Mouse (Mus musculus): ENCODE data around the gene Slbp.

Slbp gene

GRCm38 (mm10) chr5:33678244-33678643, 25.9 kb upstream of the Slbp start:
- no peak for DNase-seq

DNA sequence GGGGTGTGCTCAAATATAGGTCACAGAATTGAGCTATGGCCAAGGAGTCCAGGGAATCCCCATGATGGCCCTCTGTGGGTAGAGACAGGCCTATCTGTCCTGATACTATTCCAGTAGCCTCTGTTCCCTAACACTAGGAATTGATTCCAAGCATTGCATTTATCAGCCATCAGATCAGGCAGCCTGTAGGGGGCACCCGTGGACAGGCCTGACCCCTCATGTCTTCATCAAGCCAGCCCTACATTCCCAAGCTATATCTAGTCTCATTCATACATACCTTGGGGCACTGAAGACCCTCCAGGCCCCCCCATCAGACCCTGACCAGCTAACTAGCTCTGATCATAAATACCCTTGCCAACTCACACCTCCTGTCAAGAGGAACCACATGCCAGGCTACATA, 23.6 kb upstream of the Slbp start:
- no peak for DNase-seq

- peak; percentile 92 for DNase-seq
Observed at GRCm38 (mm10) chr5:33674439-33674838, 22.1 kb upstream of the Slbp start.

DNA sequence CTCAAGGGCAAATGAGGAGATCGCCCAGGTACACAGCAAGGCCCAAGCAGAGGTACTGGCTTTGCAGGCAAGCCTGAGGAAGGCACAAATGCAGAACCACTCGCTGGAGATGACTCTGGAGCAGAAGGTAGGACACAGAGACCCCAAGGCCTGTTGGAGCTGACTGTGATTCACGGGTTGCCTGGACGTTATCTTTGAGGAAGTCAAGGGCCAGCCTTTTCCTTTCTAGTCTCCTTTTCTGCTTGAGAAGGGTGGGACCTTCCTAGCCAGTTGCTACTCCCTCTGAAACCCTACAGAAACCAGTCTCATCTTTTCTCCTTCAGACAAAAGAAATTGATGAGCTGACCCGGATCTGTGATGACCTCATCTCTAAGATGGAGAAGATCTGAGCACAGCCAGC, 19.3 kb upstream of the Slbp start:
- no peak for DNase-seq

GRCm38 (mm10) chr5:33668223-33668622, 15.8 kb upstream of the Slbp start:
- DNase-seq: no peak

GRCm38 (mm10) chr5:33658664-33659050, 6.3 kb upstream of the Slbp start:
- DNase-seq: no peak

DNA sequence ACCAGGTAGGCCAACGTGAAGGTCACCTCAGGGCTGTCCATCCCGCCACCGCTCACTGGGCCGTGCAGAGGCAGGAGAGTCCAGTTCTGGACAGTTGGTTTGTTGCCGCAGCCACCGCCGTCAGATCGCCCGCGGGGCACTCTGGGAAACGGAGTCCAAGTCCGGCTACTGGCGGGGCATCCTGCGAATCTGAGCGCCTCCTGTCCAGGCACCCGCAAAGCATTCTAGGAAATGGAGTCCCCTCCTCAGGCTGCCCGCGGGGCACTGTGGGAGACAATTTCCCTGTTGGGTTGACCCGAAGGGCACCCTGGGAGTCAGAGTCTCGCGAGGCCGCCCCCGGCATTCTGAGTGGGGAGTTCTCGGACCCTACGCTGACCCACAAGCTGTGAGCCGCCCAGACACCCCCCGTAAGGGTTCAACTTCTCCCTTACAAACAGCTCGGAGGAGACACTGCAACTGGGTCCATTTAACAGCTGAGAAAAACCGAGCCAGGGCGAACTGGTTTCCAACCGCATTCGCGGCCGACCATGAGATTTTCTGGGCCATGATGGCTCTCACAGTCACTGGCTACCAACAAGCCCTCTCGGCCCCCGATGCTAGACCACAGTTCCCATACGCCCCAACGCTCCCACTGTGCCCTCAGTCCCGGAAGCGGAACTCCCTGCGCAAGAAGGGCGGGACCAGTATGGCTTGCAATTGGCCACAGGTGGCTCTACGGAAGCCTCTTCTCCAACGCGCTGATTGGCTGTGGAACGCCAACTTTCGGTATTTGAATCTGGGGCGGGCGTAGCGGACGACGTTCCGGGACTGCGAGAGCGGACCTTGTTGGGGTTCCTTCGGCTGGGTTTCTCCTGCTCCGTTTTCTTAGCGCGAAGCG, 5.7 kb upstream of the Slbp start, which contains the start of the genes Tacc3 and Tmem129:
Tacc3 (plus strand) TSS at position 342 of the 877 bp plus-strand sequence.
Tmem129 (minus strand) TSS at position 630 of the 877 bp plus-strand sequence.
- DNase-seq: peak; percentile 100

GRCm38 (mm10) chr5:33657251-33657786, 4.9 kb upstream of the Slbp start:
- no peak for DNase-seq

GRCm38 (mm10) chr5:33656739-33657138, 4.4 kb upstream of the Slbp start:
- no peak for DNase-seq

DNA sequence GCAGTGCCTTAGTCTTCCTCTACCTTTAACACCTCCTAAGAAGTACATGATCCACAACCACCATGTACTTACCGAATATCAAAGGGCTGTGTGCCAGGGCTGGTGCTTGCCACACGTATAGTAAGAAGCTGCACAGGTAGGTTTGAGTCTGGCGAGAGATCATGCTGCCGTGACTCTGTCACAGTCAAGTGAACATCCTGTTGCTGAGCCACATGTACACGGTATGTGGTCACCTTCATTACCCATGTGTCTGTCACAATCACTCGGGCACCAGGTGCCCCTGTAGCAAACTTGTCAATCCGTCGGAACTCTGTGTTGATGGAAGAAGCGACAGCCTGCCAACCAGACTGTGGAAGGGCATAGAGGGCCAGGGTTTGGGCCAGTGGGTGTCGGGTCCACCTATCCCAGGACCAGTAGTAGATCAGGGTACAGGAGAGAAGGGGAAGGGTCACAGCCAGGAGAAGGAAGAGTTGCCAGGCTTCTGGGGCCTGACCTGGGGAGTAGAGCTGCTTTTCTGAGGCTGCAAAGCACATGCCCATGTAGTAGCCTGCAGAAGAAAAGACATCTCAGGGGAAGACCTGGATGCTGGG, 3.0 kb upstream of the Slbp start:
- DNase-seq: no peak

DNA sequence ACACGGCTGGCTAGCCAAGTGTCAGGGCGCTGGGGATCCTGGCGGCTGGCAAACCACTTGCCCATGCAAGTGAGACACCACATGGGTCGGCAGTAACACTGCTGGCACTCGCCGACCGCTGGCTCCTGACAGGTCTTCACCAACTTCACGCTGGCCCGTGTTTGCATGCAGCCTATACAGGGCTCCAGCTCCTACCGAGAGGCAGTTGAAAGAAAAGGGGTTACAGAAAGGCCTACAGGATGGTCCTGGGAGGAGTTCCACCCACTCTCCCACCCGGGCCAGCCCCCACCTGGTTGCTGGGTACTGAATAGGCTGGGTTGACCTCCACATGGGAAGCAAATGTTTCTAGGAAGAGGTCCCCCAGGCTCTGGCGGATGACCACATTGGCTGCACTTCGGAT, 2.0 kb upstream of the Slbp start:
- DNase-seq: peak; percentile 93

DNA sequence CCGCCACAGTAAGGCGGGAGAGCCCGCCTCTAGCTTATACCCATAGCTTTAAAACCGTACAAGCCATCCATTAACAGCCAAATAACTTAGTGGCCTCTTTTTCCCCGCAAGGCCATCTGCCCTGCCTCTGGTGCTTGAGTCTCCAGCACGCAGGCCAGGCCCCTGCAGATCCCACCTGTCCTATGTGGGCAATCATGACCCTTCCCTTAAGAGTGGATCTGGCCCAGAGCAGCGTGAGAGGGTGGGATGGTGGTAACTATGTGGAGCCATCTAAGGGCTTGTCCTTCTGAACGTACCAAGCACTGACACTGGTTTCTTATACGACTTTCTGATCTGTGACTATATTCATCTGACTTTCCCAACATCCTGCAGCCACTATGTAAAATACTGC, 404 bp upstream of the Slbp start:
- no peak for DNase-seq

GRCm38 (mm10) chr5:33651541-33651920, 843 bp downstream of the Slbp start:
- DNase-seq: no peak

- DNase-seq: no peak
Observed at GRCm38 (mm10) chr5:33651017-33651416, 1.4 kb downstream of the Slbp start.

GRCm38 (mm10) chr5:33640652-33641051, 11.7 kb downstream of the Slbp start:
- DNase-seq: peak; percentile 92

GRCm38 (mm10) chr5:33638826-33639225, 13.5 kb downstream of the Slbp start:
- DNase-seq: peak; percentile 90

DNA sequence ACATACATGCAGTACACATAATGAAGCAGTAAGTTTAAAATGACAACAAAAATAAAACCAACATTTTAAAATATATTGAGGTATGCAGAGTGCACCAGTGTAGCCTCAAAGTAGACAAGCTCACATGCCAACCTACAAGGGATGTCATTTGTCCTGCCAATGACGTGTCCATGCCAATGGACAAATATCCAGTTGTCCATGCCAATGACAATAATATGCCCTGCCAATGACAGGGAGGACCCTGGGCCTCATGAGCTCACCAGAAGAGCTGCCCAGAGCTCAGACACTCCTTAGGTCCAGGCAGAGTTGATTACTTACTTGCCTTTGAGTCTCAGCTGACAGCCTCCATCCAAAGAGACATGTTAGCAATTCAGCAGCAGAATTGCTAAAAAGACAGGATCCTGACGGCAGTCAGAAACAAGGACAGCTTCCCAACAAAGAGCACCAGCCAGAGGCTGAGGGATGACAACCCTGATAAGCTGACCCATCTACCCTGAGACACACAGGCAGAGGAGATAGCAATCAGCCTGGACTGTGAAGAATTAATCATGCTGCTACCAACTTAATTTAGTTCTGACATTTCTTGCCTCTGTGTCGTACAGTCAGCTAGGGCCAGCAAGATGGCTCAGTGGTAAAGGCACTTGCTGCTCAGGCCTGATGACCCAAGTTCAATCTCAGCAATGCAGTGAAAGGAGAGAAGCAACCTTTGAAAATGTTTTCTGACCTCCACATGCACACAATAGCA, 14.6 kb downstream of the Slbp start:
- DNase-seq: peak; percentile 83

- no peak for DNase-seq
Observed at GRCm38 (mm10) chr5:33635361-33635760, 17.0 kb downstream of the Slbp start.

DNA sequence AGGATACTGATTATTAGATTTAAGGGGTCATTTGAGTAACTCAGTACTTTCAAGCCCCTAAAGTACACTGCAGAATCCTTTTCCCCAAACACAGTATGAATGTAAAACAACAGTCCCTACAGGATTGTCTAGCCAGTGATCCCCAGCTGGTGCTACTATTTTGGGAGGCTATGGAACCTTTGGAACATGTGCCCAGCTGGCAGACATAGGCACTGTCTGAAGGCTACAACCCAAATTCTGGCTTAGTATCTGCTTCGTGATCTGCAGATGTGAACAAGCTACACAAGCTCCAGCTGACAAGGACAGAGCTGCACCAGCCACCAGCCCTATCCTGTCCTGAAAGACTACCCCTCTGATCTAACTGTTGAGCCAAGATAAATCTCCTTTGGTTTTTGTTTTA, 19.8 kb downstream of the Slbp start:
- DNase-seq: peak; percentile 93

DNA sequence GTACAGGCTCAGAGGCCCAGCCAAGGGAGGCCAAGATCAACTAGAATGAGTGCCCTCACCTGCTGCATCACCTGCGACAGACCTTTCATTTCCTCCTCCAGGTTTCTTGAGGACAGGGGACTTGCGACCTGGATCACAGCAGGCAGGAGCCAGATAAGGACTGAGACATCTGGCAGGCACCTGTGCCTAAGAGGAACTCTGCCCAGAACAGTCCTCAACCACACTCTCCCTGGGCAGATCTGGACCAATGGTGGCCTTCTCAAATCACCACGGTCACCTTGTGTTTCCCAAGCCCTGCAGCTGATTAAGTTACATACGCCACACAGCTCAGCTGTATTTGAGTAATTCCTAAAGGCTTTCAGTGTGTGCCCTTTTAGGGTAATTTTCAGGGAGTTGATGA, 21.8 kb downstream of the Slbp start:
- DNase-seq: peak; percentile 95

DNA sequence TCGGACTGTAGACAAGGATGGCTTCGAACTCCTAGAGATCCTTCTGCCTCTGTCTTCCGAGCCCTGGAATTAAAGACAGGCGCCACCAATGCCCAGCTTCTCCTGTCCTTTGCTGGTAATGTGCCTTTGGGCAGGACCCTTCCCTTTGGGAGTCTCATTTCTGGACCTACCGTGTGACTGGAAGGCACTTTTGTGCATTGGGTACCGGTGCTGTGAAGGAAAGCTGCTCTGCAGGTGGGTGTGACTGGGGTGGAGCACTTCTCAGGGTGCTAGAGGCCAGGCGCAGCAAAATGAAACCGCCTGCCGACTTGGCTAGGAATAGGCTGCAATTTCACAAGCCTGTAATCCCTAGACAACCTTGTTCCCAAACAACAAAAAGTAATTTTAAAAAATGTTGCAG, 22.3 kb downstream of the Slbp start:
- peak; percentile 97 for DNase-seq

GRCm38 (mm10) chr5:33629301-33629987, 22.9 kb downstream of the Slbp start, which contains the start of the genes Fam53a and Gm9903:
Gene Fam53a, minus strand, starts transcription at chr5:33629635.
Gene Gm9903, plus strand, starts transcription at chr5:33629925.
- peak; percentile 100 for DNase-seq
